Mouse (Mus musculus) limb, embryonic 10.5 days (tissue): Measurements from ENCODE around the gene Psenen. TPM values are rescaled to one million over a fixed set of nuclear protein-coding genes. Genes with fewer than 3 reads are reported as not detected.

Experiments used
- DNase-seq: peaks from one replicate; pipeline ENCODE4 v3.0.0-alpha.2; 2017; ENCODE audit warnings: low spot score
- H3K27ac ChIP-seq: fragments of 300-500 bp; sonication (generic); 2 replicates; pipeline ENCODE4 v1.5.1; 2016; ENCODE audit warnings: mild to moderate bottlenecking
- H3K27me3 ChIP-seq: fragments of 300-500 bp; sonication (generic); 2 replicates; pipeline ENCODE4 v1.6.1; 2016; ENCODE audit warnings: low read depth, mild to moderate bottlenecking; ENCODE audit not compliant: poor library complexity, severe bottlenecking
- H3K36me3 ChIP-seq: fragments of 300-500 bp; sonication (generic); 2 replicates; pipeline ENCODE4 v1.6.1; 2016; ENCODE audit warnings: mild to moderate bottlenecking, moderate library complexity
- H3K4me1 ChIP-seq: fragments of 300-500 bp; sonication (generic); 2 replicates; pipeline ENCODE4 v1.6.1; 2016
- H3K4me3 ChIP-seq: fragments of 300-500 bp; sonication (generic); 2 replicates; pipeline ENCODE4 v1.5.1; 2016; ENCODE audit warnings: mild to moderate bottlenecking, moderate library complexity
- H3K9me3 ChIP-seq: fragments of 300-500 bp; sonication (generic); replicated peaks from 2 replicates; pipeline ENCODE4 v1.6.1; 2016; ENCODE audit warnings: mild to moderate bottlenecking
- whole genome bisulfite sequencing: fragments of 180-500 bp; shearing (Covaris S2); methylation state at CpG from one replicate; pipeline ENCODE4 v1.1.7; 2016; 5-methylcytosine and 5-hydroxymethylcytosine counted together
- polyA plus RNA-seq: library from polyadenylated mRNA; unstranded; fragments of >200 nt; fragmentation: Nextera tagmentation; extraction: Ambion mirVana; gene quantifications from 2 replicates; pipeline ENCODE4 v1.2.1, GENCODE M21; 2016

Psenen gene
- polyA plus RNA-seq, 1 experiment from 2014 or later = 121 TPM

DNA sequence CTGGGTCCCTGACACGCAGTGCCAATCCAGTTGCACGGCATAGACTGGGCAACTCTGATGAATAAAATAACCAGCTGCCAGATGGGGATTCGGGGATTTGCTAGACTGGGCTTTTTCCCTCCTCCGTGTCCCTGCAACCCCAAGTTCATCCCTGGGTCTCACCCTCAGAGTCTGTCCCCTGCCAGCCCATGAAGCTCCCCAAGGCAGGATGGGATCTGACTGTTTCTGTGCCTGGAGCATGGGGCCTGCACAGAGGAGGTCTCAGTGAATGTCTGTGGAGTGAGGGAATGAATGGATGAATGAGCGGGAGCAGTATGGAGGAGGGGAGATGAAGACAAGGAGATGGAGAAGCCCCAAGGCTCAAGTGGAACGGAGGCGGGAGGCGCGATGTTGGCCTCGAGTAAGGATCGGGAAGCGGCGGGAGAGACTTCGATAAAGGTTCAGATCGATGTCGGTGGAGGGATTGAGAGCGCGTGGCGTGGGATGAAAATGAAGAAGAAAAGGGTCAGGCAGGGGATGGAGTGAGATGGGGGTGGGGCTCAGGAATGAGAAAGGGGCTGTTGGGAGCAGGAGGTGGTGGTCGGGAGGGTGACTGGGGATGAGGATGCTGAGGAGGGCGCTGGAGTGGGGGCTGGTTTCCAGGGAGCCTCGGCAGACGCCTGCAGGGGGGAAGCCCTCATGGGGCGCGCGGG, 29.3 kb downstream of the Psenen start:
- no peak for DNase-seq
- Histone ChIP-seq H3K27me3 (peaks cover 11% of the 10 kb centered on the region), H3K4me3 (peak overlapping the region; percentile 71), H3K27ac (peak overlapping the region; percentile 90), H3K36me3 (peaks cover 52% of the 10 kb centered on the region), H3K9me3 (no peaks in the 10 kb centered on the region), H3K4me1 (peaks cover 26% of the 10 kb centered on the region)
- WGBS = 10% methylated on average over 26 of the region's 26 CpGs

GRCm38 (mm10) chr7:30532931-30533330, 30.5 kb downstream of the Psenen start:
- Histone ChIP-seq H3K27ac (no peak overlapping the region), H3K9me3 (no peaks in the 10 kb centered on the region), H3K27me3 (peaks cover 11% of the 10 kb centered on the region), H3K36me3 (peaks cover 54% of the 10 kb centered on the region), H3K4me1 (peaks cover 26% of the 10 kb centered on the region), H3K4me3 (no peak overlapping the region; the same call in 1 of the 2 replicates)
- DNase-seq = no peak
- WGBS = 40% methylated on average over 8 of the region's 8 CpGs

DNA sequence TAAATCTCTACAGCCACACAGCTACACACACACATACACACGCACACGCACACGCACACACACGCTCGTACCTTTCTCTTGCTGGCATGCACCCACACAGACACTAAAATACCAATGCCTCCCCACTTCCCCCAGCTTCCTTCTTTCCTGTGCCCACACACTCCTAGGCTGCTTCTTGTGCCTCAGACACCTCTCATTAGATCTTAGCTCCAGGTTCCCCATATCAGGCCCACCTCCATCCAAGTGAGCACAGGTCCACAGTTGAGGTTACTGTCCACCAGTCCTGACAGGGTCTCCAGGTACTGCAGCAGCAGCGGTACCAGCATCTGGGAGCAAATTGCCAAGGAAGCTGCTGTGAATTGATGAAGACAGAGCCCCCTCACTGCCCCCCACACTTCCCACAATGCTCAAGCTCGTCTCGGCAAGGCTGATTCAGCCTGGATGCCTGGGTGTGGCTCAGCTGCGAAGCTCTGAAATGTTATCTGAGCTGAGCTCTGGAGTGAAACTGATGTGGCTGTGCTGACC, 32.1 kb downstream of the Psenen start:
- Histone ChIP-seq H3K4me1 (peaks cover 34% of the 10 kb centered on the region), H3K36me3 (peaks cover 68% of the 10 kb centered on the region), H3K4me3 (no peak overlapping the region), H3K27me3 (peaks cover 17% of the 10 kb centered on the region), H3K9me3 (no peaks in the 10 kb centered on the region), H3K27ac (no peak overlapping the region)
- 85% methylated on average over 9 of the region's 9 CpGs for WGBS
- DNase-seq = no peak

GRCm38 (mm10) chr7:30526981-30527380, 36.4 kb downstream of the Psenen start:
- Histone ChIP-seq H3K4me3 (0 out of 2 replicates have a peak overlapping the region, but pooled peaks have one; percentile 27), H3K4me1 (peaks cover 13% of the 10 kb centered on the region), H3K27ac (peak overlapping the region; percentile 72; the same call in 1 of the 2 replicates), H3K27me3 (peaks cover 10% of the 10 kb centered on the region), H3K9me3 (no peaks in the 10 kb centered on the region), H3K36me3 (peaks cover 95% of the 10 kb centered on the region)
- no peak for DNase-seq
- WGBS = 72% methylated on average over 14 of the region's 14 CpGs

DNA sequence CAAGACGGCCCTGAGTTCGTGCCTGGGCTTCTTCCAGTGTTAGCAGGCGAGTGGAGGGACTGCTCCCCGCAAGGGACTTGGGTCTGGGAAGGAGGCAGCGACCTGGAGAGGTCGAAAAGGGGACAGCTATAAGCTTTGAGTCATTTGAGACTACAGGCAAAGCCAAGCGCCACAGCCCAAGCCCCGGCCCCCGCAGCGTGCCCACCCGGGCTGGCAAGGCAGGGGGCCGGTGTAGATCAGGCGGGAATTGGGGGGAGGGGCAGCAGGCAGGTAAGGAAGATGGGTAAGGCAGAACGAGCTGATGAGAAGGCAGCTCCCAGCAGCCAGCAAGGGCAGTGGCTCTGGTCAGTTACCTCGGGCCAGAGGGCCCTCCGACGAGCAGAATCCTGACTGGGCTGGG, 37.0 kb downstream of the Psenen start:
- Histone ChIP-seq H3K27me3 (peaks cover 10% of the 10 kb centered on the region), H3K4me3 (peak overlapping the region; percentile 27), H3K27ac (peak overlapping the region; percentile 72), H3K9me3 (no peaks in the 10 kb centered on the region), H3K4me1 (peaks cover 16% of the 10 kb centered on the region), H3K36me3 (peaks cover 89% of the 10 kb centered on the region)
- no peak for DNase-seq
- 16% methylated on average over 16 of the region's 17 CpGs for WGBS

DNA sequence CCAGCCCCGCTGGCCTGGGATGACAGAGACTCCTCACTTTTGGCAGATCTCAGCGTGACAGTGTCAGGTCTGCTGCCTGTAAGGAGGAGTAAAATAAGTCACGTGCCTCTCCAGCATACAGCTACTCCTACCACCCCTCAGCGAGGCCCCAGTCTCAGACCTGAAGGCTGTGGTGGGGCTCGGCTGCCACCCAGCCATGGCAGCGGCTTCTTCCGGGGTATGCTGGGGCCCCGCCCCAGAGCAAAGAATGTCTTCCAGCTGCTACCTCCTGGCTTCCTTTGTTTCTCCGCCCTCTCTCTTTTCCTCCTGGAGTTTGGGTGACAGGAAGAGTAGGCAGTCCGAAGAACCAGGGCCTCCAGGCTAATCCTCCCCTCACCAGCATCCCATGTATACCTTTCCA, 37.5 kb downstream of the Psenen start:
- 20% methylated on average over 10 of the region's 10 CpGs for WGBS
- peak overlapping the region; percentile 72 for H3K27ac ChIP-seq
- H3K27me3 ChIP-seq = peaks cover 10% of the 10 kb centered on the region
- no peaks in the 10 kb centered on the region for H3K9me3 ChIP-seq
- H3K4me3 ChIP-seq = peak overlapping the region; percentile 27
- no peak for DNase-seq
- peaks cover 17% of the 10 kb centered on the region for H3K4me1 ChIP-seq
- peaks cover 84% of the 10 kb centered on the region for H3K36me3 ChIP-seq

GRCm38 (mm10) chr7:30524487-30524886, 38.9 kb downstream of the Psenen start:
- 79% methylated on average over 6 of the region's 6 CpGs for WGBS

GRCm38 (mm10) chr7:30522871-30523270, 40.6 kb downstream of the Psenen start:
- peak; percentile 26 for DNase-seq
- peaks cover 10% of the 10 kb centered on the region for H3K27me3 ChIP-seq
- H3K4me3 ChIP-seq = no peak overlapping the region
- no peak overlapping the region for H3K27ac ChIP-seq
- peaks cover 17% of the 10 kb centered on the region for H3K4me1 ChIP-seq
- 77% methylated on average over 10 of the region's 10 CpGs for WGBS
- no peaks in the 10 kb centered on the region for H3K9me3 ChIP-seq
- H3K36me3 ChIP-seq = peaks cover 54% of the 10 kb centered on the region

More at GRCm38 (mm10) chr7:30524487-30524886, 38.9 kb downstream of the Psenen start:
- Histone ChIP-seq H3K4me3 (no peak overlapping the region), H3K27ac (no peak overlapping the region), H3K4me1 (peaks cover 17% of the 10 kb centered on the region), H3K27me3 (peaks cover 10% of the 10 kb centered on the region), H3K9me3 (no peaks in the 10 kb centered on the region), H3K36me3 (peaks cover 70% of the 10 kb centered on the region)
- DNase-seq = no peak

- Histone ChIP-seq H3K27ac (no peak overlapping the region), H3K36me3 (peaks cover 33% of the 10 kb centered on the region), H3K4me3 (no peak overlapping the region), H3K27me3 (peaks cover 7% of the 10 kb centered on the region; the same call in 1 of the 2 replicates), H3K4me1 (peaks cover 5% of the 10 kb centered on the region), H3K9me3 (no peaks in the 10 kb centered on the region)
- whole genome bisulfite sequencing = 83% methylated on average over 5 of the region's 5 CpGs
- no peak for DNase-seq
Measured at GRCm38 (mm10) chr7:30520856-30521255, 42.6 kb downstream of the Psenen start.

GRCm38 (mm10) chr7:30520396-30520795, 43.0 kb downstream of the Psenen start:
- Histone ChIP-seq H3K27me3 (peaks cover 12% of the 10 kb centered on the region; the same call in 1 of the 2 replicates), H3K4me1 (0 out of 2 replicates have a peak, but pooled peaks cover 4% of the 10 kb centered on the region), H3K27ac (no peak overlapping the region), H3K36me3 (peaks cover 29% of the 10 kb centered on the region), H3K4me3 (no peak overlapping the region), H3K9me3 (no peaks in the 10 kb centered on the region)
- DNase-seq = no peak
- 86% methylated on average over 4 of the region's 4 CpGs for WGBS

DNA sequence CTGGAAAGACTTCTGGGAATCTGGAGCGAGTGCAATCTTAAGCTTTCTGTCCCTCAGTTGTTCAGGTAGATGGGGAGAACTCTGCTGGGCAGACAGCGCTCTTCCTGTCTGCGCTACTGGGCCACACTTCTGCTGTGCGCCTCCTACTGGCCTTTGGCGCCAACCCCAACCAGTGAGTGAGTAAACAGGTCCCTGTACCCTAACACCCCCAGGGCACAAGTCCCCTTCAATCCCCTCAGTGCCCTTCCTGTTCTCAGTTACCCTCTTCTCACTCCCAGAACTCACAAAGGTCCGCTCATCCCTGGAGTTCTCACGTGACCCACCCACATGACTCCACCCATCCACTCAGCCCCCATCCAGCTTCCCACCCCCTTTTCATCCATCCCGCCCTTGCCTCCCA, 45.1 kb downstream of the Psenen start:
- Histone ChIP-seq H3K4me3 (no peak overlapping the region), H3K9me3 (no peaks in the 10 kb centered on the region), H3K27me3 (peaks cover 16% of the 10 kb centered on the region; the same call in 1 of the 2 replicates), H3K36me3 (peaks cover 8% of the 10 kb centered on the region), H3K4me1 (0 out of 2 replicates have a peak, but pooled peaks cover 4% of the 10 kb centered on the region), H3K27ac (no peak overlapping the region)
- 41% methylated on average over 8 of the region's 8 CpGs for WGBS
- no peak for DNase-seq

- Histone ChIP-seq H3K9me3 (no peaks in the 10 kb centered on the region), H3K27me3 (peaks cover 13% of the 10 kb centered on the region; the same call in 1 of the 2 replicates), H3K27ac (no peak overlapping the region), H3K4me3 (no peak overlapping the region), H3K4me1 (no peaks in the 10 kb centered on the region), H3K36me3 (no peaks in the 10 kb centered on the region)
- DNase-seq = no peak
- 53% methylated on average over 24 of the region's 24 CpGs for WGBS
Measured at GRCm38 (mm10) chr7:30515003-30515760, 48.2 kb downstream of the Psenen start.
